Mouse (Mus musculus): ENCODE results near the gene Rras2. TPM values are rescaled to one million over a fixed set of nuclear protein-coding genes. Genes with fewer than 3 reads are reported as not detected.

The Rras2 gene
- polyA plus RNA-seq, 1 experiment from 2014 or later: 20.4 TPM

DNA sequence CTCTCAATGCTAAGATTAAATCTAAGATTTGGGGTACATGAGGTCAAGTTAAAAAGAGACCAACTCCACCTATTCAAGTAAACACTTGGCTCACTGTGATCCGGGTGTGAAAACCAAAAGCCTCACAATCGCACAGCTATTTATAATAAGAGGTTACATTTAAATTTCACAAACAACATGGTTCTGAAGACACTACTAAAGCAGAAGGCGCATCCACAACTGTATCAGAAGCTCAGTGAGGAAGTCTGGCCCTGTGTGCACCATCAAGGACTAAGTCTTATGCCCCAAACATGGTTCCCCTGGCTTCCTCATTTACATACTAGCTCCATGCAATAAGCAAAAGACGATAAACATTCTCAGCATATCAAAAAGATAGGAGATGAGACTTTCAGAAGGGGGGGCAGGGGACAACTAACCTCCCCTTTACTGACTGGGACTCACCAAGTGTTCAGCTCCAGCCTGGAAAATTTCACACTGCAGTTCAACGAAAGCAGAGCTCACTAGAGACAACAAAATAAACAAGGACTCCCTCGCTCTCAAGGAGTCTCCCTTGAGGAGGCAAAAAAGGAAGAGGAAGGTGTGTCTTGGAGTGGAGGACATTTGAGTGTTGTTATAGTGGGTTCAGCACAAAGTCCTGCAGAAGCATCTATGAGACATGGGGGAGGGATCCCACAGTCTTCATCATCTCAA lies 31.4 kb downstream of the Rras2 start:
- H3K4me1 ChIP-seq (replicated peaks; ENCODE audit: control insufficient read depth, insufficient read depth, low read length): peaks cover 15% of the 10 kb centered on the region
- no peaks in the 10 kb centered on the region for H3K36me3 ChIP-seq (ENCODE audit: control insufficient read depth, insufficient read depth, low read length)
- no peak overlapping the region for H3K9ac ChIP-seq (ENCODE audit: low read depth, low read length)
- no peaks in the 10 kb centered on the region for H3K27me3 ChIP-seq (replicated peaks; ENCODE audit: control insufficient read depth, insufficient read depth, low read length)
- no peak overlapping the region for H3K27ac ChIP-seq (ENCODE audit: low read depth, low read length)
- ATAC-seq (replicated peaks; ENCODE audit: low FRiP score) (no peak), DNase-seq (ENCODE audit: low spot score) (no peak)
- H3K4me3 ChIP-seq (ENCODE audit: low read depth, low read length): no peak overlapping the region
- H3K4me2 ChIP-seq: no peak overlapping the region
- WGBS: 71% methylated on average over 6 of the region's 6 CpGs
- no peaks in the 10 kb centered on the region for H3K9me3 ChIP-seq (ENCODE audit: control insufficient read depth, low read length)

GRCm38 (mm10) chr7:114083760-114084159 lies 33.8 kb downstream of the Rras2 start:
- no peak overlapping the region for H3K27ac ChIP-seq (ENCODE audit: low read depth, low read length)
- 74% methylated on average over 3 of the region's 3 CpGs for WGBS
- H3K4me3 ChIP-seq (ENCODE audit: low read depth, low read length): no peak overlapping the region
- DNase-seq (ENCODE audit: low spot score): no peak
- no peak for ATAC-seq (replicated peaks; ENCODE audit: low FRiP score)
- peaks cover 29% of the 10 kb centered on the region for H3K4me1 ChIP-seq (replicated peaks; ENCODE audit: control insufficient read depth, insufficient read depth, low read length)
- no peaks in the 10 kb centered on the region for H3K36me3 ChIP-seq (ENCODE audit: control insufficient read depth, insufficient read depth, low read length)
- no peaks in the 10 kb centered on the region for H3K9me3 ChIP-seq (ENCODE audit: control insufficient read depth, low read length)
- no peaks in the 10 kb centered on the region for H3K27me3 ChIP-seq (replicated peaks; ENCODE audit: control insufficient read depth, insufficient read depth, low read length)
- H3K4me2 ChIP-seq: no peak overlapping the region
- no peak overlapping the region for H3K9ac ChIP-seq (ENCODE audit: low read depth, low read length)

- Histone ChIP-seq H3K4me2 (no peak overlapping the region), H3K9me3 (ENCODE audit: control insufficient read depth, low read length) (no peaks in the 10 kb centered on the region), H3K27ac (ENCODE audit: low read depth, low read length) (no peak overlapping the region), H3K9ac (ENCODE audit: low read depth, low read length) (no peak overlapping the region), H3K27me3 (replicated peaks; ENCODE audit: control insufficient read depth, insufficient read depth, low read length) (no peaks in the 10 kb centered on the region), H3K4me1 (replicated peaks; ENCODE audit: control insufficient read depth, insufficient read depth, low read length) (peaks cover 29% of the 10 kb centered on the region), H3K4me3 (ENCODE audit: low read depth, low read length) (no peak overlapping the region), H3K36me3 (ENCODE audit: control insufficient read depth, insufficient read depth, low read length) (no peaks in the 10 kb centered on the region)
- no peak for DNase-seq (ENCODE audit: low spot score)
- WGBS: 91% methylated on average over 2 of the region's 2 CpGs
- ATAC-seq (replicated peaks; ENCODE audit: low FRiP score): no peak
Measured at GRCm38 (mm10) chr7:114083088-114083487, 34.5 kb downstream of the Rras2 start.

DNA sequence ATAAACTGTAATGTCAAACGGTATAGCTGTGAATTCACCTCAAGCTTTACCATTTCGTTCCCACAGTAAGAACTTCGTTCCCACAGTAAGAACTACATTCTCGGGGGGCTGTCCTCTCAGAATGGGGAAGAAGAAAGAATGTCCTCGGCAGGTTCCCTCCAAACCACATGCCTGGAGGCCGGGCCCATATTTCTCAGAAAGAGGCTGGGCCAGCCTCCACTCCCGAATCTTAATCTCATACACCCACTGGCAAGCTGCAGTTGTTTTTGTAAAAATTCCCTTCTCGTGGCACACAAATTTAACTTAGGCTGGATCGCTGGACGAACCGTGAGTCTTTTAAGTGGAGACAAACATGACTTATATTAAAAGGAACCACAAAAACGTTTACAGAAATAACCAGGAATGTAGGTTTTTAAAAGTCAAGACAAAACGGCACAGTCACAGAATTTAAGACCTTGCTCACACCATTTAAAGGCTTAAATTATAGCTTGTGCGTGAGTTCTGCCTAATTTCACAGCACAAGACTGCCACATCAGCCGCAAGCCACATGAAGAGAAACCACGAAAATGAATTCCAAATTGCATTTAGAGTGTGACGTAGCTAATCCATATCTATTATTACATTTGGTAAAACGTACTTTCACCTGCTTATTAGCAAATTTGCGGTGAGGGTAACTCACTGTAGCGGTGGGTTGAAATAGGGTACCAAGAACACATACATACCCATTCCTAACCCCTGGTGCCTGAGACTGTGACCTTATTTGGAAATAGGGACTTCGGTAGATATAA lies 35.8 kb downstream of the Rras2 start:
- no peak overlapping the region for H3K9ac ChIP-seq (ENCODE audit: low read depth, low read length)
- WGBS: 71% methylated on average over 21 of the region's 21 CpGs
- no peaks in the 10 kb centered on the region for H3K27me3 ChIP-seq (replicated peaks; ENCODE audit: control insufficient read depth, insufficient read depth, low read length)
- DNase-seq (ENCODE audit: low spot score) (no peak), ATAC-seq (replicated peaks; ENCODE audit: low FRiP score) (no peak)
- H3K36me3 ChIP-seq (ENCODE audit: control insufficient read depth, insufficient read depth, low read length): no peaks in the 10 kb centered on the region
- H3K9me3 ChIP-seq (ENCODE audit: control insufficient read depth, low read length): no peaks in the 10 kb centered on the region
- H3K4me2 ChIP-seq: no peak overlapping the region
- H3K4me3 ChIP-seq (ENCODE audit: low read depth, low read length): no peak overlapping the region
- H3K4me1 ChIP-seq (replicated peaks; ENCODE audit: control insufficient read depth, insufficient read depth, low read length): peaks cover 29% of the 10 kb centered on the region
- no peak overlapping the region for H3K27ac ChIP-seq (ENCODE audit: low read depth, low read length)

GRCm38 (mm10) chr7:114080250-114080649 lies 37.3 kb downstream of the Rras2 start:
- Histone ChIP-seq H3K9ac (ENCODE audit: low read depth, low read length) (no peak overlapping the region), H3K4me2 (no peak overlapping the region), H3K4me3 (ENCODE audit: low read depth, low read length) (no peak overlapping the region), H3K27ac (ENCODE audit: low read depth, low read length) (peak overlapping the region; percentile 5; the same call in 1 of the 2 replicates), H3K4me1 (replicated peaks; ENCODE audit: control insufficient read depth, insufficient read depth, low read length) (peaks cover 29% of the 10 kb centered on the region), H3K9me3 (ENCODE audit: control insufficient read depth, low read length) (no peaks in the 10 kb centered on the region), H3K36me3 (ENCODE audit: control insufficient read depth, insufficient read depth, low read length) (no peaks in the 10 kb centered on the region), H3K27me3 (replicated peaks; ENCODE audit: control insufficient read depth, insufficient read depth, low read length) (no peaks in the 10 kb centered on the region)
- DNase-seq (ENCODE audit: low spot score) (no peak), ATAC-seq (replicated peaks; ENCODE audit: low FRiP score) (peak; percentile 86)
- WGBS: 57% methylated on average over 5 of the region's 5 CpGs

GRCm38 (mm10) chr7:114079343-114079742 lies 38.2 kb downstream of the Rras2 start:
- Histone ChIP-seq H3K27ac (ENCODE audit: low read depth, low read length) (no peak overlapping the region), H3K4me1 (replicated peaks; ENCODE audit: control insufficient read depth, insufficient read depth, low read length) (peaks cover 29% of the 10 kb centered on the region), H3K9ac (ENCODE audit: low read depth, low read length) (no peak overlapping the region), H3K36me3 (ENCODE audit: control insufficient read depth, insufficient read depth, low read length) (no peaks in the 10 kb centered on the region), H3K4me3 (ENCODE audit: low read depth, low read length) (no peak overlapping the region), H3K27me3 (replicated peaks; ENCODE audit: control insufficient read depth, insufficient read depth, low read length) (no peaks in the 10 kb centered on the region), H3K4me2 (no peak overlapping the region), H3K9me3 (ENCODE audit: control insufficient read depth, low read length) (no peaks in the 10 kb centered on the region)
- ATAC-seq (replicated peaks; ENCODE audit: low FRiP score) (no peak), DNase-seq (ENCODE audit: low spot score) (no peak)
- WGBS: 90% methylated on average over 4 of the region's 4 CpGs

- no peak; the same call in 1 of the 2 replicates for ATAC-seq (replicated peaks; ENCODE audit: low FRiP score)
- H3K4me2 ChIP-seq: no peak overlapping the region
- H3K27ac ChIP-seq (ENCODE audit: low read depth, low read length): no peak overlapping the region
Measured at GRCm38 (mm10) chr7:114074595-114074994, 43.0 kb downstream of the Rras2 start.

GRCm38 (mm10) chr7:114074133-114074532 lies 43.4 kb downstream of the Rras2 start:
- DNase-seq (ENCODE audit: low spot score) (no peak), ATAC-seq (replicated peaks; ENCODE audit: low FRiP score) (peak; percentile 44)
- no peaks in the 10 kb centered on the region for H3K36me3 ChIP-seq (ENCODE audit: control insufficient read depth, insufficient read depth, low read length)
- H3K9ac ChIP-seq (ENCODE audit: low read depth, low read length): no peak overlapping the region
- no peaks in the 10 kb centered on the region for H3K9me3 ChIP-seq (ENCODE audit: control insufficient read depth, low read length)
- no peak overlapping the region for H3K27ac ChIP-seq (ENCODE audit: low read depth, low read length)
- no peak overlapping the region for H3K4me3 ChIP-seq (ENCODE audit: low read depth, low read length)
- no peaks in the 10 kb centered on the region for H3K27me3 ChIP-seq (replicated peaks; ENCODE audit: control insufficient read depth, insufficient read depth, low read length)
- no peak overlapping the region for H3K4me2 ChIP-seq
- H3K4me1 ChIP-seq (replicated peaks; ENCODE audit: control insufficient read depth, insufficient read depth, low read length): peaks cover 14% of the 10 kb centered on the region
- 74% methylated on average over 7 of the region's 7 CpGs for WGBS

More at GRCm38 (mm10) chr7:114074595-114074994, 43.0 kb downstream of the Rras2 start:
- WGBS: 64% methylated on average over 2 of the region's 2 CpGs
- Histone ChIP-seq H3K4me1 (replicated peaks; ENCODE audit: control insufficient read depth, insufficient read depth, low read length) (peaks cover 18% of the 10 kb centered on the region), H3K36me3 (ENCODE audit: control insufficient read depth, insufficient read depth, low read length) (no peaks in the 10 kb centered on the region), H3K27me3 (replicated peaks; ENCODE audit: control insufficient read depth, insufficient read depth, low read length) (no peaks in the 10 kb centered on the region), H3K9me3 (ENCODE audit: control insufficient read depth, low read length) (no peaks in the 10 kb centered on the region), H3K4me3 (ENCODE audit: low read depth, low read length) (no peak overlapping the region), H3K9ac (ENCODE audit: low read depth, low read length) (no peak overlapping the region)
- DNase-seq (ENCODE audit: low spot score): no peak
